Mouse (Mus musculus): ENCODE results near the gene Chga.

DNA sequence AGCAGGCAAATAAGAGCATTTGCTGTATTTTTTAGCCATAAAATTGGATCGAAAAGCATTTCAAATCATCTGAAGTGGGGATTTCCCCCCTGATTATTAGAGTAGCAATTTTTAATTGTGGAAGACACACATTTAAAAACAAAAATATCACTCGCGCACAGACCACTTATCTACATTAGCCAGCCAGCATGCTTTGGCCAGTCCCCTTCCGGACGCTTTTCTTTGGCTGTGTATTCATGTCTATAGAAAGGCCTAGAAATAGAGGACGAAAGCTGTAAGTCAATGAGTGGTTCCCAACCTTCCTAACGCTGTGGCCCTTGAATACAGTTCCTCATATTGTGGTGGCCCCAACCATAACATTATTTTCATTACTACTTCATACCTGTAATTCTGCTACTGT, 48.8 kb upstream of the Chga start:
- TF ChIP-seq CTCF (IDR thresholded peaks at IDR 0.05) (no peak), EP300 (IDR thresholded peaks at IDR 0.05) (no peak)

Data from lung, postnatal 0 days (tissue).